Mouse (Mus musculus) lung, adult 2 months (tissue): ENCODE measurements at regions not wholly inside any gene's neighbourhood (a gene's known extent, or its start where the extent isn't known, plus 50 kb on each side); places are given as distances from the start of the nearest gene placed in this dataset.

ENCODE experiments used
- CTCF ChIP-seq: fragments of 200-500 bp; IDR thresholded peaks from 2 replicates; pipeline ENCODE4 v1.5.1; 2011; ENCODE audit warnings: mild to moderate bottlenecking, low read length, control low read depth; ENCODE audit not compliant: insufficient read depth
- POLR2A ChIP-seq: fragments of 200-500 bp; IDR thresholded peaks from 2 replicates; pipeline ENCODE4 v1.6.1; 2011; ENCODE audit warnings: low read depth, mild to moderate bottlenecking, control low read depth, low read length, borderline replicate concordance; ENCODE audit errors: extremely low read depth

- TF ChIP-seq CTCF (no peak), POLR2A (no peak)
Measured at GRCm38 (mm10) chr13:70003591-70003990, 201.4 kb downstream of the Med10 start.
